Mouse (Mus musculus) heart, embryonic 13.5 days (tissue): Measurements from ENCODE around the gene Gm21312. TPM values are rescaled to one million over a fixed set of nuclear protein-coding genes. Genes with fewer than 3 reads are reported as not detected.

Experiments used
- polyA plus RNA-seq: library from polyadenylated mRNA; unstranded; fragments of >200 nt; fragmentation: Nextera tagmentation; extraction: Ambion mirVana; gene quantifications from 2 replicates; pipeline ENCODE4 v1.2.1, GENCODE M21; 2015

Gm21312 gene
- polyA plus RNA-seq, 1 experiment from 2014 or later: not detected

Other genes with a start within 250 kb of the Gm21312 start
- gene Gm21293, start 34.0 kb upstream of the Gm21312 start, polyA plus RNA-seq: not detected in 2 replicates
- not detected in 2 replicates for gene Gm6763, start 25.5 kb upstream of the Gm21312 start, polyA plus RNA-seq
- gene Gm8764, start 17.0 kb upstream of the Gm21312 start, polyA plus RNA-seq: not detected in 2 replicates
- not detected in 2 replicates for gene Gm21304, start 8.5 kb upstream of the Gm21312 start, polyA plus RNA-seq
- not detected in 2 replicates for gene Gm20765, start 8.5 kb downstream of the Gm21312 start, polyA plus RNA-seq
- gene Gm4340, start 17.0 kb downstream of the Gm21312 start, polyA plus RNA-seq: not detected in 2 replicates